Mouse (Mus musculus): ENCODE measurements around the gene Vmn2r19.

DNA sequence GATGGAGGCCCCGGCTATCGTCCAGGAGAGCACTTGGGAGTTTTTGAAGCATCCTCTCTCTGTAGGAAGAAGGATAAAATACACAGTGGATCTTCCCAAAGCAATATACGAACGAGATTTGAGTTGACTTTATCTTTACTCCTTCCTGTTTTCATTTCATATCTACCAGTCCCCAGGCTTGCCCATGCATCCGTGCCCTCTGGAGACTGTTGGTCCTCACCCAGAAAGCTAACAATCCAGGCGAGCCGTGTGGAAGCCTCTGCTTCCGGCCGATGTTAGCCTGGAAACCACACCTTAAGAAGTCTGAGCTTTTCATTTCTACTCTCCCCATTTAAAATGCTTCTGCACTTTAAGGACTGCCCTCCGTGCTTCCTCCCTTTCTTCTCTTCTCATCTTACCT lies 19.2 kb upstream of the Vmn2r19 start:
- TF ChIP-seq CTCF (IDR thresholded peaks at IDR 0.05; ENCODE audit: extremely low read depth, insufficient read length, insufficient replicate concordance, low read depth, low read length) (no peak), POLR2A (IDR thresholded peaks at IDR 0.05; ENCODE audit: low read depth, low read length) (no peak)
